Comparison of ENCODE assay signal across 14 mouse cellular contexts in the genomic region with DNA sequence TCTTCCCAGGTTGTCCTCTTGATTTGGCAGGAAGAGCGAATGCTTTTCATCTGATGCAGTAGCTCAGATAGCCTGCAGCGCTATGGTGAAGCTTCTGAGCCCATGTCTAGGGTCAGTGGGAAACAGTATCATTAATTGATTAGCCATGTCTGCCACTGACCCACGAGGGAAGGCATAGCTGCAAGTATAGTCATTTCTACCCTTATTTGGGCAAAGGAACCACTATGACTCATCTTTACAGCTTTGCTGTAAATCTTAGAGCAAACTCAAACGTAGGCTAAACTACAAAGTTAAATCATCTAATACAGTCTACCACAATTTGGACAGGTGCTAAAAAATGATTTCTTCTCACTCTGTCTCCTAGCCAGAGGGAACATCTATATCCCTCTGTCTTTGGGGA.
"Had no signal": no experiment of that assay in that cellular context is flagged by ENCODE, and none has a peak within 500 bp of the region (broad histone marks: within the 10 kb centered on the region; RNA-seq: fewer than 3 reads in every experiment).

No protein-coding gene starts in this region.

- H3K4me2 ChIP-seq: limb, embryonic 15.5 days; liver, embryonic 12.5 days; lung, embryonic 14.5 days; midbrain, embryonic 13.5 days; neural tube, embryonic 12.5 days had no signal

- H3K9me3 ChIP-seq: limb, embryonic 15.5 days; liver, embryonic 12.5 days; megakaryocyte, embryonic 14.5 days; midbrain, embryonic 13.5 days; neural tube, embryonic 12.5 days had no signal

- H3K36me3 ChIP-seq: limb, embryonic 15.5 days; liver, embryonic 12.5 days; midbrain, embryonic 13.5 days; neural tube, embryonic 12.5 days had no signal

- H3K4me3 ChIP-seq: layer of hippocampus, adult 2 months; left cerebral cortex, adult 2 months; limb, embryonic 15.5 days; liver, embryonic 12.5 days; megakaryocyte, embryonic 14.5 days; midbrain, embryonic 13.5 days; neural tube, embryonic 12.5 days had no signal

- DNase-seq: kidney, adult 8-10 months; kidney, postnatal 36 days; lung, embryonic 14.5 days; lung, postnatal 10 days; thymus, postnatal 4 days had no signal

- H3K27ac ChIP-seq: layer of hippocampus, adult 2 months; left cerebral cortex, adult 2 months; limb, embryonic 15.5 days; liver, embryonic 12.5 days; macrophage; midbrain, embryonic 13.5 days; neural tube, embryonic 12.5 days; stomach, postnatal 0 days had no signal

- H3K4me1 ChIP-seq: liver, embryonic 12.5 days; megakaryocyte, embryonic 14.5 days; midbrain, embryonic 13.5 days; neural tube, embryonic 12.5 days had no signal

- H3K9ac ChIP-seq: limb, embryonic 15.5 days; liver, embryonic 12.5 days; lung, embryonic 14.5 days; midbrain, embryonic 13.5 days; neural tube, embryonic 12.5 days had no signal

- ATAC-seq: liver, embryonic 12.5 days; midbrain, embryonic 13.5 days had no signal

- H3K27me3 ChIP-seq: limb, embryonic 15.5 days; liver, embryonic 12.5 days; megakaryocyte, embryonic 14.5 days; midbrain, embryonic 13.5 days; neural tube, embryonic 12.5 days had no signal
